Mouse (Mus musculus): ENCODE measurements around the gene Slc44a2. TPM values are rescaled to one million over a fixed set of nuclear protein-coding genes. Genes with fewer than 3 reads are reported as not detected.
A peak's percentile ranks its signal among the peaks of the same experiment; 100 is the strongest.
"Not testable (repeated sequence)": the region's sequence is repeated elsewhere in the genome, so short reads cannot be mapped to it uniquely, and the experiment has no call there.

Slc44a2 gene
- total RNA-seq, 2 experiments from 2014 or later: 56.2 to 56.5 TPM

- intact Hi-C loops (cut with DNase I); DNase-seq (ENCODE audit: low spot score in 2 of 2): not testable (repeated sequence)
These were observed 28.6 kb upstream of the Slc44a2 start for GRCm38 (mm10) chr9:21291868-21292267.

DNA sequence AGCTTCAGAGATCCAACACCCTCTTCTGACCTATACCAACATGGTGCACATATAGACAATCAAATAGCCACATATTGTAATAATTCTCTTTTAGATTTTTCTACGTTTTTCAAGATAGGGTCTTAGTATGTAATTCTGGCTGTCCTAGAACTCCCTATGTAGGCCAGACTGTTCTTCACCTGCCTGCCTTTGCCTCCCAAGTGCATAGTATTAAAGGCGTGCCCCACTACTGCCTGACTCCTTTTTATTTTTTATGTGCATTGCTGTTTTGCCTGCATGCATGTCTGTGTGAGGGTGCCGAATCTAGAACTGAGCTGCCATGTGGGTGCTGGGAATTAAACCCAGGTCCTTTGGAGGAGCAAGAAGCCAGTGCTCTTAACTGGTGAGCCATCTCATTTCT lies 28.2 kb upstream of the Slc44a2 start:
- no peak for DNase-seq (ENCODE audit: low spot score in 2 of 2)
- intact Hi-C loops (cut with DNase I): no loop called here

GRCm38 (mm10) chr9:21299014-21299413 lies 21.5 kb upstream of the Slc44a2 start:
- DNase-seq (ENCODE audit: low spot score in 2 of 2): no peak
- intact Hi-C loops (cut with DNase I): no loop called here

DNA sequence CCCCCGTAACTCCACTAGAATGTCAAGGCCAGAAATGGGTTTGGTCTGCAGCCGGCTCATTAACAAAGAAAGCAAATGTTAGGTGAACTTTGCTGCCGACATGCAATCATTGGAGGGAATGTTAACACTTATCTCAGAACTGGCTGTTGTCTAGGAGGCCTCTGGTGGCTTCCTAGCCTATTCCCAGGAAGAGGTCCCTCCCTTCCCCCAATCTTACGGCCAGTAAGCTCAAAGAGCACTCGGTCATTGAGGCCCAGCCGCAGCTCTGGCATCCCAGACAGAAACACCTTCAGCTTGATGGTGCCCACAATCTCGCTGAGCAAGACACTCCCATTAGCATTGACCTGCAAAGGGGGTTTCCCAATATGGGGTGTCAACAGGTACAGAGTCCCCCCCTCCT lies 15.4 kb upstream of the Slc44a2 start:
- no peak for DNase-seq (ENCODE audit: low spot score in 2 of 2)
- intact Hi-C loops (cut with DNase I): no loop called here

GRCm38 (mm10) chr9:21309150-21309741 lies 11.3 kb upstream of the Slc44a2 start:
- DNase-seq (ENCODE audit: low spot score in 2 of 2): no peak
- intact Hi-C loops (cut with DNase I): no loop called here

DNA sequence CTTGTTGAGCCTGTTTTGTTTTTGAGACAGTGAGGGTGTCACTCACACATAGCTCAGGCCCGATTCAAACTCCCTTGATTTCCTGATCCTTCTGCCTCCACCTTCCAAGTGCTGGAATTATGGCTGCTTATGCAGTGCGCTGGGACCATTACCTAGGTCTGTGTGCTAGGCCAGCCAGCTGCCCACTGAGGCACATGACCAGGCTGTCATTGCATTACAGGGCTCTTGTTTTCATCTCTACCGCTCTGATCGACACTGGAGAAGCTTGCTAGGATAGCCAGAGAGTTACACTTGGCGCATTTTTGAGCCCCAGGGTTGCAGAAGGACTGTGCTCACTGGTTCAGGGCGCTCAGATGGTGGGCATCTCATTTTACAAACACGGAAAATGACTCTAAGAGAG lies 8.8 kb upstream of the Slc44a2 start:
- no peak for DNase-seq (ENCODE audit: low spot score in 2 of 2)
- intact Hi-C loops (cut with DNase I): loop anchor here (2.0 kb wide), 1 partner anchor 99 kb away; the partner anchor contains the start of gene Qtrt1

GRCm38 (mm10) chr9:21312134-21312533 lies 8.4 kb upstream of the Slc44a2 start, which contains the start of gene Ap1m2:
Gene Ap1m2, minus strand, starts transcription at chr9:21312337.
- intact Hi-C loops (cut with DNase I): loop anchor here (2.0 kb wide), 1 partner anchor 99 kb away; the partner anchor contains the start of gene Qtrt1
- DNase-seq (ENCODE audit: low spot score in 2 of 2): no peak

DNA sequence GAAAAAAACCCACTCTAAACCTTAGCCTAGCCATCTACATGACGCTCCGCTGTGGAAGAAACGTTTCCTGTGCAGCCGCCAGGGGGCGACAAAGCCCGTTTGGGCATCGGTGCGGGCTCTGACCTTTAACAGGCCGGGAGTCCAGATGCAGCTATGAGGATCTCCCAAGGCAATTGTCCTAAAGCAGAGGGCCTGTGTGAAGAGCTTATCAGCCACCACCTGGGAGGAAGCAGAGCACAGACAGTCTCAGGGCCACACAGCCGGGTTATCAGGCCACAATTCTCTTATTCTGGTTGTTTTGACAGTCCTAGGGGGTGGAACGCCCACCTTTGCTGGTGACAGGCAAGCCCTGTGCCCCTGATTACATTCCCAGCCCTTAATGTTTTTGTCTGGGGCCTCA lies 7.1 kb upstream of the Slc44a2 start:
- peak; percentile 67 to 80 for DNase-seq (ENCODE audit: low spot score in 2 of 2)
- intact Hi-C loops (cut with DNase I): loop anchor here (1.0 to 2.0 kb wide), 2 partner anchors 44 to 97 kb away; partner anchors contain the start of gene Qtrt1

- intact Hi-C loops (cut with DNase I): no loop called here
- DNase-seq (ENCODE audit: low spot score in 2 of 2): no peak
These were observed 5.9 kb upstream of the Slc44a2 start for GRCm38 (mm10) chr9:21314367-21315140.

GRCm38 (mm10) chr9:21315421-21315820 lies 5.1 kb upstream of the Slc44a2 start:
- intact Hi-C loops (cut with DNase I): no loop called here
- no peak for DNase-seq (ENCODE audit: low spot score in 2 of 2)

DNA sequence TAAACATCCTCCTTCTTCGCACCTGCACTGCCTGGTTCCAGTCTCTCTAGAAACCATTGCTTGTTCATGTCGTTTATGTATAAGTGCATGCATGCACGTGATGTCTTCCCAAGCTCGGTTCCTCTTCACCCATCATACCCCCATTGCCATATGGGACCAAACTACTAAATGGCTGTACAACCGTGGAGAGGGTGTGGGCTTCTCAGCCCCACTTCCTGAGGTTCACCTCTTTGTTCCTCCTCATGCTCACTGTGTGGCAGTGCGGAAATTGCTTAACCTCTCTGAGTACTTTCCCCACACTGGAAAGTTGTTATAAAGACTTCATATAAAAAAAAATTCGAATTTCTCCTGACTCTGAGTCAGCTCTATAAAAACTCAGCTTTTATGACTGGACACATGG lies 3.8 kb upstream of the Slc44a2 start:
- no peak for DNase-seq (ENCODE audit: low spot score in 2 of 2)
- intact Hi-C loops (cut with DNase I): no loop called here

DNA sequence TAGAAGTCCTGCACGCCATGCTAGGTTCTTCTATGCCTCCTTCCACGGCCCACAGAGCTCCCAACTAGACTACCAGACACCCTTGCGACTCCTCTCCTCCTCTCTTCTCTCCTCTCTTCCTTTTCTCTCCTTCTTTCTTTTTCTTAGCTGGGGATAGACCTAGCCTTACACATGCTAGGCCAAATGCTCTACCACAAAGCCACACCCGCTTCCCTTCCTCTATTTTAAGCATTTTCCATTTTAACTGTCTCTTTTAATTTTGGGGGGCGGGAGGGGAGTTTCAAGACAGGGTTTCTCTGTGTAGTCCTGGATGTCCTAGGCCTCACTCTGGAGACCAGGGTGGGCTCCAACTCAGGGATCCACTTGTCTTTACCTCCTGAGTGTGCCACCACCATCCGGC lies 1.7 kb upstream of the Slc44a2 start:
- DNase-seq (ENCODE audit: low spot score in 2 of 2): no peak
- intact Hi-C loops (cut with DNase I): no loop called here

GRCm38 (mm10) chr9:21319503-21319902 lies 995 bp upstream of the Slc44a2 start:
- no peak for DNase-seq (ENCODE audit: low spot score in 2 of 2)
- intact Hi-C loops (cut with DNase I): no loop called here

DNA sequence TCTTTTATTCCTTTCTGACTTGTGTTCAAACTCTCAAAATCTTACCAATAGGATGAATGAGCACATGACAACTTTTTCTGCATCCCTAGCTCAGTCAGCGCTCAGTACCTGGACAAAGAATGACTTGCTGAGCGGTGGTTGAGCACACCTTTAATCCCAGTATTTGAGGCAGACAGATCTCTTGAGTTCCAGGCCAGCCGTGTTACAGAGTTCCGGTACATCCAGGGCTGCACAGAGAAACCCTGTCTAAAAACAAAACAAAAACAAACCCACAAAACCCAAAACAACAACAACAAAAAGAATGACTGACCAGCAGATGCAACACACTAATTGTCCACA lies 249 bp upstream of the Slc44a2 start:
- DNase-seq (ENCODE audit: low spot score in 2 of 2): no peak
- intact Hi-C loops (cut with DNase I): no loop called here

DNA sequence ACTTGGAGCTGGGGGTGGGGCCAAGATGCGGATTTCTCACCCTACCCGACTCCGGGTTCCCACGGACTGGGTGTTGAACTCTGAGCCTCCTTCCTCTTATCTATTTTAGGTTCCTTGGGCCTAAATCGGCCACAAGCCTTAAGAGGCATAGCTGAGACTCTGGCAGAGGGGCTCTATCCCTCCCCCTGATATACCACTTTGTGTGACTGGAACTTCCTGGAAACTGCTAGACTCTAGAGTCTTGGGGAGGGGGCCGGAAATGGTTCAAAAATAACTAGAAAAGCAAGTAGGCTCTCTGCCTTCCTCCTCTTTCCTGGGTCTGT lies 976 bp downstream of the Slc44a2 start:
- intact Hi-C loops (cut with DNase I): no loop called here
- DNase-seq (ENCODE audit: low spot score in 2 of 2): peak; percentile 18 to 42

DNA sequence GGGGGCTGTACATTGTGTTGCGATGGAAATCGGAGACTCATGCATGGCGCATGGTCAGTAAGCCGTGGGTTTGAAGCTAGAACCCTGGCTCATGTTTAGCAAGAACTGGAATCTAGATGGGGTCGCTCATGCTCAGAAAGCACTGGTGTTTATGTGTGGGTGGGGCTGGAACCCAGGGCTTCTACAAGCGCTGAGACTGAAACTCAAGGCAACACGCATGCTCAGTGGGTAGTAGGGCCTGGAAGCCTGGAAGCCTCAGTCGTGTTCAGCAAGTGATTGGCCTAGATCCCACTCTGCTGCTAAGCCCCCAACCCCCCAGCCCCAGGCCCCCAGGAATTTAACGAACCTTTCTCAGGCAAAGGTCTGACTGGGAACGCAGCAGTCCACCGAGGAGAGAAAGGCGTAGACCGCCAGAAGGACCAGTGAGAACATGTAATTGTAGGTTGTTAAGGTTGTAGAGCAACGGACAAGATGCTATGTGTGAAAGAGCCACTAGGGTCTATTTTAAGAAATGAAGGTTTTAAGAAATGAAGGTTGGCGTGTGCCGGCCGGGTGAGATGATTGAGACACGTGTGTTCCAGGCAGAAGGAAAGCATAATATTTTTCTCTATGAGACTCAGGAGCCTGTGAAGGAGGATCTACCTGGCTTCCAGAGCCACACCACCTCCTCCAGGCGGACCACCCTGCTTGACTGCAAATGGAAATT lies 1.9 kb downstream of the Slc44a2 start:
- intact Hi-C loops (cut with DNase I): no loop called here
- peak; percentile 22 to 35 for DNase-seq (ENCODE audit: low spot score in 2 of 2)

GRCm38 (mm10) chr9:21322917-21323297 lies 2.4 kb downstream of the Slc44a2 start:
- intact Hi-C loops (cut with DNase I); DNase-seq (ENCODE audit: low spot score in 2 of 2): not testable (repeated sequence)

GRCm38 (mm10) chr9:21324269-21324668 lies 3.8 kb downstream of the Slc44a2 start:
- no peak for DNase-seq (ENCODE audit: low spot score in 2 of 2)
- intact Hi-C loops (cut with DNase I): no loop called here

DNA sequence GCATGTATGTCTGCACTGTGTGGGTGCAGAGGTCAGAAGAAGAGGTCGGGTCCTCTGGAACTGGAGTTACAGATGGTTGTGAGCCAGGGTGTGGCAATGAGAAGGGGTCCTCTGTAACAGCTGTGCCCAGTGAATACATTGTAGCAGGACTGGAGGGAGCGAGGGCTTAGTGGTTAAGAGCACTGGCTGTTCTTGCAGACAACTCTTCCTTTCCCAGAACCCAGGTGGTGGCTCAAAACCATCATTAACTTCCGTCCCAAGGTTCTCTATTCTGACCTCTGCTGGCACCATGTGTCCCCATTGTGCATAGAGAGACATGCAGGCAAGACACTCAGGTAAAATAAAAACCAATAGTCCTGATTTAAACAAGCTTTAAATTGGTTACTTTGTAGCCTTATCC lies 7.1 kb downstream of the Slc44a2 start:
- intact Hi-C loops (cut with DNase I): no loop called here
- no peak for DNase-seq (ENCODE audit: low spot score in 2 of 2)

DNA sequence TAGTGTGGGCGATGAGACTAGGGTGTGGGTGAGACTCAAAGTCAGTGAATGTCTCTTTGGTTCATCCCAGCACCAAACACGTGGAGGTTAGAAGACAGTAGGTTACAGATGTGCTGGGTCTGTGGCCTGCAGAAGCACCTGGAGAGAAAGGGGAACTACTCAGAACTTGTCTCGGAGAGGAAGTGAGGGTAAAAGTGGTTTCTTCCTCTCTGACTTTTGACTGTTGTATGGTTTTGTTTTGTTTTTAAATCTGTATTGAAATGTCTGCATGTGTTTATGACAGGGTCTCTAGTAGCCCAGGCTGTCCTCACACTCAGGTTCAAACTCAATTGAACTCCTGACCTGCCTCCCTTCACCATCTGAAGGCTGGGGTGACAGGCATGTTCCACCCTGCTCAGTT lies 7.5 kb downstream of the Slc44a2 start:
- intact Hi-C loops (cut with DNase I): no loop called here

GRCm38 (mm10) chr9:21329041-21329440 lies 8.5 kb downstream of the Slc44a2 start:
- DNase-seq (ENCODE audit: low spot score in 2 of 2): no peak
- intact Hi-C loops (cut with DNase I): no loop called here

More for the DNA sequence above, 7.5 kb downstream of the Slc44a2 start:
- no peak for DNase-seq (ENCODE audit: low spot score in 2 of 2)
